In the genomic region with DNA sequence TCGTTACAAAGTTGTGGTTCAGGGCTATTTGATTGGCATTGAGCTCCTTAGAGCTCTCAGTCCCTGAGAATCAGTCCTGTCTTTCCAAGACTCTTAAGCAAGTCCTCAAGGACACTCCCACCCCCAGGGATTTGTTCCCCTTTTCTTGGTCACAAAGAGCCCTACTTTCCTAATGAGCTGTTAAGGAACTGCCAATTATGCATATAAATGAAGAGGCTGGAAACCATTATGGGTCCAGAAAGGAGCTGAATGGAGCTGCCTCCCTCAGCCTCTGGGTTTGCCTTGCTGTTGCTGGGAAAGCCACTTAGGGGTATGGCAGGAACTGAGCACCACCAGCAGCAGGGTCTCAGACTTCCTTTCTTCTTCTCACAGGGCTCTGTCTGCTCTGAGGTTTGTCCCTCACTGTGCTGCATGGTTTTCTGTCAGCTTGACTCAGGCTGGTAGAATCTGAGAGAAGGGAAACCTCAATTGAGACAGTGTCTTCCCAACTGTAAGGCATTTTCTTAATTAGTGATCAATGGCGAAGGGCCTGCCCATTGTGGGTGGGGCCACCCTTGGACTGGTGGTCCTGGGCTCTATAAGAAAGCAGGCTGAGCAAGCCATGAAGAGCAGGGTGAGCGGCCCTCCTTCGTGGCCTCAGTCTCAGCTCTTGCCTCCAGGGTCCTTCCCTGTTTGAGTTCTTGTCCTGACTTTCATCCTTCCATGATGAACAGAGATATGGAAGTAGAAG, we compare ENCODE assay signal across 17 mouse cellular contexts.
DNase-seq lines count a peak whose midpoint lies in the region; ATAC-seq and TF ChIP-seq lines count a peak whose summit lies in the region.
"Had no signal": no experiment of that assay in that cellular context is flagged by ENCODE, and none has a peak within 500 bp of the region (broad histone marks: within the 10 kb centered on the region; RNA-seq: fewer than 3 reads in every experiment).

No protein-coding gene starts in this region.

- peak; percentile 10 for DNase-seq in kidney, adult 9 months
- peak; percentile 5 for DNase-seq in Muller cell, postnatal 12 days (ENCODE audit: inconsistent ontology term)
- peak; percentile 31 for DNase-seq in forebrain, postnatal 0 days
- no peak for DNase-seq in cerebellum, postnatal 10 days
- no peak for DNase-seq in thymus, adult 2 months
- DNase-seq: adrenal gland, adult 2 months; cerebellum, adult 8-10 months; gastrocnemius, postnatal 14 days; heart, postnatal 14 days; lung, embryonic 14.5 days had no signal

- H3K9ac ChIP-seq in kidney, embryonic 15.5 days: no peak overlapping the region
- H3K9ac ChIP-seq in forebrain, postnatal 0 days: no peak overlapping the region
- H3K9ac ChIP-seq: embryonic facial prominence, embryonic 12.5 days; lung, embryonic 14.5 days; neural tube, embryonic 13.5 days had no signal

- no peaks in the 10 kb centered on the region for H3K36me3 ChIP-seq in kidney, embryonic 15.5 days
- no peaks in the 10 kb centered on the region for H3K36me3 ChIP-seq in forebrain, postnatal 0 days (ENCODE audit: insufficient read depth)
- H3K36me3 ChIP-seq in thymus, adult 2 months (ENCODE audit: control insufficient read depth, insufficient read depth, low read length): no peaks in the 10 kb centered on the region
- H3K36me3 ChIP-seq: embryonic facial prominence, embryonic 12.5 days; heart, embryonic 10.5 days; neural tube, embryonic 13.5 days had no signal

- 82% methylated on average over 4 of the region's 4 CpGs for WGBS in kidney, embryonic 15.5 days
- WGBS in forebrain, postnatal 0 days: 28% methylated on average over 4 of the region's 4 CpGs
- 84% methylated on average over 4 of the region's 4 CpGs for WGBS in thymus, adult 2 months

- H3K4me2 ChIP-seq in kidney, embryonic 15.5 days: no peak overlapping the region
- no peak overlapping the region for H3K4me2 ChIP-seq in forebrain, postnatal 0 days (ENCODE audit: low read depth)
- H3K4me2 ChIP-seq: embryonic facial prominence, embryonic 12.5 days; lung, embryonic 14.5 days; neural tube, embryonic 13.5 days had no signal

- H3K4me1 ChIP-seq in kidney, embryonic 15.5 days: no peaks in the 10 kb centered on the region
- no peaks in the 10 kb centered on the region for H3K4me1 ChIP-seq in cortical plate, adult 2 months (ENCODE audit: control insufficient read depth, insufficient read depth, low read length)
- no peaks in the 10 kb centered on the region for H3K4me1 ChIP-seq in forebrain, postnatal 0 days (ENCODE audit: insufficient read depth)
- no peaks in the 10 kb centered on the region for H3K4me1 ChIP-seq in thymus, adult 2 months (replicated peaks; ENCODE audit: control insufficient read depth, insufficient read depth, low read length)
- H3K4me1 ChIP-seq: embryonic facial prominence, embryonic 12.5 days; heart, embryonic 10.5 days; neural tube, embryonic 13.5 days had no signal

- TF ChIP-seq POLR2A in cortical plate, adult 2 months (IDR thresholded peaks at IDR 0.05; ENCODE audit: extremely low read depth, insufficient read depth, low read length): no peak
- no peak for TF ChIP-seq POLR2A in thymus, adult 2 months (IDR thresholded peaks at IDR 0.05; ENCODE audit: control insufficient read depth, extremely low read depth, insufficient read depth, low read length, poor library complexity)

- no peak for ATAC-seq in kidney, embryonic 15.5 days (replicated peaks; ENCODE audit: low FRiP score)
- ATAC-seq in forebrain, postnatal 0 days: peak; percentile 59; the same call in 1 of the 2 replicates
- ATAC-seq: hindbrain, embryonic 16.5 days; midbrain, embryonic 16.5 days had no signal

- no peaks in the 10 kb centered on the region for H3K27me3 ChIP-seq in kidney, embryonic 15.5 days
- no peaks in the 10 kb centered on the region for H3K27me3 ChIP-seq in forebrain, postnatal 0 days (ENCODE audit: insufficient read depth, low read length)
- H3K27me3 ChIP-seq in thymus, adult 2 months (ENCODE audit: control insufficient read depth, insufficient read depth, low read length): no peaks in the 10 kb centered on the region
- H3K27me3 ChIP-seq: embryonic facial prominence, embryonic 12.5 days; neural tube, embryonic 13.5 days had no signal

- H3K4me3 ChIP-seq in kidney, embryonic 15.5 days (replicated peaks): no peak overlapping the region
- H3K4me3 ChIP-seq in cortical plate, adult 2 months (ENCODE audit: insufficient read depth, low read length): no peak overlapping the region
- H3K4me3 ChIP-seq in forebrain, postnatal 0 days (ENCODE audit: low read depth, low read length): no peak overlapping the region
- no peak overlapping the region for H3K4me3 ChIP-seq in thymus, adult 2 months (ENCODE audit: control insufficient read depth, insufficient read depth, low read length)
- H3K4me3 ChIP-seq: embryonic facial prominence, embryonic 12.5 days; heart, embryonic 10.5 days; neural tube, embryonic 13.5 days had no signal

- H3K9me3 ChIP-seq in kidney, embryonic 15.5 days (replicated peaks): no peaks in the 10 kb centered on the region
- no peaks in the 10 kb centered on the region for H3K9me3 ChIP-seq in forebrain, postnatal 0 days (ENCODE audit: low read length)
- H3K9me3 ChIP-seq: embryonic facial prominence, embryonic 12.5 days; heart, embryonic 10.5 days had no signal

- no peak for TF ChIP-seq CTCF in cortical plate, adult 2 months (IDR thresholded peaks at IDR 0.05; ENCODE audit: extremely low read depth, insufficient read depth, low read length)
- TF ChIP-seq CTCF in forebrain, postnatal 0 days (IDR thresholded peaks at IDR 0.05; ENCODE audit: low read depth): no peak
- no peak for TF ChIP-seq CTCF in thymus, adult 2 months (IDR thresholded peaks at IDR 0.05; ENCODE audit: borderline replicate concordance, control insufficient read depth, extremely low read depth, insufficient read depth, low read length, poor library complexity)

- H3K27ac ChIP-seq in kidney, embryonic 15.5 days: no peak overlapping the region
- peak overlapping the region; percentile 27 for H3K27ac ChIP-seq in cortical plate, adult 2 months (ENCODE audit: insufficient read depth, low read length)
- no peak overlapping the region for H3K27ac ChIP-seq in forebrain, postnatal 0 days (ENCODE audit: low read depth, low read length)
- no peak overlapping the region for H3K27ac ChIP-seq in thymus, adult 2 months (ENCODE audit: control insufficient read depth, insufficient read depth, low read length)
- H3K27ac ChIP-seq: embryonic facial prominence, embryonic 12.5 days; heart, embryonic 10.5 days; neural tube, embryonic 13.5 days had no signal

Comparison
In these comparisons a context has a peak if more than half of its experiments do, and no peak if none do; other contexts are left out.
1. DNase-seq: peak in kidney, adult 9 months (single experiment), Muller cell, postnatal 12 days (single experiment) and forebrain, postnatal 0 days (single experiment); none in cerebellum, postnatal 10 days (0 of 2) and thymus, adult 2 months (single experiment).